Mouse (Mus musculus): ENCODE results near the gene Fstl3. TPM values are rescaled to one million over a fixed set of nuclear protein-coding genes. Genes with fewer than 3 reads are reported as not detected.

Gene Fstl3
- polyA plus RNA-seq, 1 experiment from 2014 or later: 2.7 TPM

- Histone ChIP-seq H3K4me3 (ENCODE audit: low read depth, low read length) (peak overlapping the region; percentile 91; the same call in 1 of the 2 replicates), H3K4me2 (ENCODE audit: low read depth, low read length) (peak overlapping the region; percentile 90), H3K4me1 (ENCODE audit: control insufficient read depth, insufficient read depth, low read length) (peaks cover 13% of the 10 kb centered on the region), H3K9ac (replicated peaks; ENCODE audit: low read length) (no peak overlapping the region; the same call in none of the 2 replicates), H3K36me3 (replicated peaks; ENCODE audit: control insufficient read depth, insufficient read depth, low read depth, low read length) (peaks cover 8% of the 10 kb centered on the region), H3K9me3 (replicated peaks; ENCODE audit: control insufficient read depth, low read length) (no peaks in the 10 kb centered on the region), H3K27me3 (ENCODE audit: control insufficient read depth, insufficient read depth, low read length) (no peaks in the 10 kb centered on the region), H3K27ac (replicated peaks; ENCODE audit: low read depth, low read length) (no peak overlapping the region)
- 85% methylated on average over 2 of the region's 2 CpGs for WGBS
- no peak for ATAC-seq (replicated peaks; ENCODE audit: insufficient number of reproducible peaks, low FRiP score, low TSS enrichment, low read depth)
- no peak for DNase-seq (ENCODE audit: low spot score)
These were observed 11.8 kb upstream of the Fstl3 start for GRCm38 (mm10) chr10:79765228-79765745.

DNA sequence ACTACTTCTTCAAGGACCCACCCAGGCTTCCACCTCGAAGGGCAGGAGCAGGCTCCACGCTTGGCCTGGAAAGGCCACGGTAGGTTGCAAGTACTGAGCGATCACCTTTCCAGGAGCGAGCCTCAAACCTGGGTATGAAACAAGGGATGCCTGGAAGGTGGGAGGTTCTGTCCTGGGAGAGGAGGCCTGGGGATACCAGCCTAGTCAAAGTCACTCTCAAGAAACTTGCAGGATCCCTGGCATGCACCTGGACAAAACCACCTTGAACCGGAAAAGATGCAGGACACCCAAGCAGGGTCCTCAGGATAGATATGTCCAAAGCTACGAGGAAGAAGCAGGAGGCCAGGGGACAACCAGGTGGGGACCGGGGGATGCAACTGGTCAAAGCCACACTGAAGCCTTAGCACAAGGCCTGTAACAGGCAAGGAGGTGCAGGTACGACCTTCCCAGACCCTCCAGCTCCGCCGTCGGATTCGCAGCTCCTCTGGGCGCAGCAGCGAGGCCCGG lies 11.0 kb upstream of the Fstl3 start:
- WGBS: 11% methylated on average over 14 of the region's 16 CpGs
- Histone ChIP-seq H3K27me3 (ENCODE audit: control insufficient read depth, insufficient read depth, low read length) (no peaks in the 10 kb centered on the region), H3K9ac (replicated peaks; ENCODE audit: low read length) (peak overlapping the region; percentile 91), H3K27ac (replicated peaks; ENCODE audit: low read depth, low read length) (peak overlapping the region; percentile 88), H3K9me3 (replicated peaks; ENCODE audit: control insufficient read depth, low read length) (no peaks in the 10 kb centered on the region), H3K36me3 (replicated peaks; ENCODE audit: control insufficient read depth, insufficient read depth, low read depth, low read length) (peaks cover 4% of the 10 kb centered on the region), H3K4me1 (ENCODE audit: control insufficient read depth, insufficient read depth, low read length) (peaks cover 13% of the 10 kb centered on the region), H3K4me3 (ENCODE audit: low read depth, low read length) (peak overlapping the region; percentile 91), H3K4me2 (ENCODE audit: low read depth, low read length) (peak overlapping the region; percentile 90)
- ATAC-seq (replicated peaks; ENCODE audit: insufficient number of reproducible peaks, low FRiP score, low TSS enrichment, low read depth) (peak; percentile 11; the same call in 1 of the 2 replicates), DNase-seq (ENCODE audit: low spot score) (no peak)

DNA sequence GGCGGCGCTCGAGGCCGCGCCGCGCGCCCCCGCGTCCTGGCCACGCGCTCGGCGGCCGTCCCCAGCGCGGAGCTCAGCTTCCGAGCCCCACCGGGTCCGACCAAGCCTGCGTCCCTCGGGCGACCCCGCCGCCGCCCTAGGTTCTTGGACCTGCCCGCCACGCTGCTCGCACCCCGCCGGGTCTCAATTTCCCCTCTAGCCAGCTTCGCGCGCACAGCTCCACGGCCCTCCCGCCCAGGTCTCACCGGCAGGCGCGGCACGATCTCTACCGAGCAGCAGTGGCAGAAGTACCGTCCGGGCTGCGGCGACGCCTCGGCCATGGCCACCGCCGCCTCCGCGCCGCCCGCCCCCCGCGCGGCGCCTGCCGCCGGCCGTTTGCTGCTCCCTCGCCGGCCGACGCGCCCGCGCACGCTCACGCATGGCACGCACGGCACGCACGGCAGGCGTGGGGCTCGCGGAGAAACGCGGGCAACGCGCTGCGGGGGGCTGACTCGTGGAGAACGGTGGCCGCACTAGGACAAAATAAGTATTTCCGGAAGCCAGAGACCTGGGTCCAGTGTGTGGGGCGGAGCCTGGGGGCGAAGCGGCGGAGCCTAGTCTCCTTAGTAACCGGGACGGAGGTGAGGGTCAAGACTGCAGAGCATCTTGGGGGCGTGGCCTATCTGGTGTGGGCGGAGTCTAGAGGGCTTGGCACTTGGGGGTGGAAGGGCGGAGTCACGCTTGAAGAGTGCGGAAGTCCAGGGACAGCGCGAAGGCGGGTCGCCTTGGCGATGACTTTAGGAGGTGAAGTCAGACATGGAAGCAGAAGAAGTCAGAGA lies 10.4 kb upstream of the Fstl3 start, which contains the start of gene Rnf126:
TSS of gene Rnf126 (minus strand) at position 445 of the 818 bp plus-strand sequence.
- H3K4me1 ChIP-seq (ENCODE audit: control insufficient read depth, insufficient read depth, low read length): peaks cover 13% of the 10 kb centered on the region

GRCm38 (mm10) chr10:79767372-79768244 lies 9.5 kb upstream of the Fstl3 start:
- Histone ChIP-seq H3K27ac (replicated peaks; ENCODE audit: low read depth, low read length) (peak overlapping the region; percentile 88; the same call in 1 of the 2 replicates), H3K4me3 (ENCODE audit: low read depth, low read length) (peak overlapping the region; percentile 91), H3K9ac (replicated peaks; ENCODE audit: low read length) (peak overlapping the region; percentile 28; the same call in 1 of the 2 replicates), H3K9me3 (replicated peaks; ENCODE audit: control insufficient read depth, low read length) (no peaks in the 10 kb centered on the region), H3K27me3 (ENCODE audit: control insufficient read depth, insufficient read depth, low read length) (no peaks in the 10 kb centered on the region), H3K4me2 (ENCODE audit: low read depth, low read length) (peak overlapping the region; percentile 90), H3K36me3 (replicated peaks; ENCODE audit: control insufficient read depth, insufficient read depth, low read depth, low read length) (no peaks in the 10 kb centered on the region; the same call in 1 of the 2 replicates), H3K4me1 (ENCODE audit: control insufficient read depth, insufficient read depth, low read length) (peaks cover 13% of the 10 kb centered on the region)
- 11% methylated on average over 40 of the region's 40 CpGs for WGBS
- DNase-seq (ENCODE audit: low spot score) (peak; percentile 96), ATAC-seq (replicated peaks; ENCODE audit: insufficient number of reproducible peaks, low FRiP score, low TSS enrichment, low read depth) (peak; percentile 79)

More for the DNA sequence above, 10.4 kb upstream of the Fstl3 start, which contains the start of gene Rnf126:
- peak; percentile 86 for ATAC-seq (replicated peaks; ENCODE audit: insufficient number of reproducible peaks, low FRiP score, low TSS enrichment, low read depth)
- H3K36me3 ChIP-seq (replicated peaks; ENCODE audit: control insufficient read depth, insufficient read depth, low read depth, low read length): peaks cover 3% of the 10 kb centered on the region
- under 1% methylated on average over 86 of the region's 101 CpGs for WGBS
- DNase-seq (ENCODE audit: low spot score): peak; percentile 100
- H3K27me3 ChIP-seq (ENCODE audit: control insufficient read depth, insufficient read depth, low read length): no peaks in the 10 kb centered on the region
- H3K9ac ChIP-seq (replicated peaks; ENCODE audit: low read length): peak within 1 kb of the TSS; percentile 91
- H3K4me2 ChIP-seq (ENCODE audit: low read depth, low read length): peak within 1 kb of the TSS; percentile 90
- peak within 1 kb of the TSS; percentile 91 for H3K4me3 ChIP-seq (ENCODE audit: low read depth, low read length)
- H3K27ac ChIP-seq (replicated peaks; ENCODE audit: low read depth, low read length): peak within 1 kb of the TSS; percentile 88
- H3K9me3 ChIP-seq (replicated peaks; ENCODE audit: control insufficient read depth, low read length): no peaks in the 10 kb centered on the region

DNA sequence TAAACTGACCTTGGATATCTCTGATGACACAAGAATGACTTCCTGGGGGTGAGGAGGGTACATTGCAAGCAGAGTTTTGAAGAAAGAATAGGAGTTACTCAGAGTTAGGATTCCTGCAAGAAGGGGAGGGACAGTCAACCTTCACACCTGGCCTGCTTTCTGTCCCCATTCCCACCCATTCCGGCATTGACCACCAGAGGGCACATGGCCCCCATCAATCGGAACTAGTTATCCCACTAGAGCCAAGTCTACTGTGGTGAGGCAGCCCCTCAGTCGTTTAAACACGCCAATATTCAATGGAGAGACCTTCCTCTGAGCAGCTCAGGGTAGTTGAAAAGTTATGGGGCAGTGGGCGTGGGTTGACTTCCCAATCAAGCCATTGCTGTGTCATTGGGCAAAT lies 8.7 kb upstream of the Fstl3 start:
- Histone ChIP-seq H3K9ac (replicated peaks; ENCODE audit: low read length) (no peak overlapping the region), H3K4me1 (ENCODE audit: control insufficient read depth, insufficient read depth, low read length) (peaks cover 13% of the 10 kb centered on the region), H3K27me3 (ENCODE audit: control insufficient read depth, insufficient read depth, low read length) (no peaks in the 10 kb centered on the region), H3K4me3 (ENCODE audit: low read depth, low read length) (no peak overlapping the region), H3K27ac (replicated peaks; ENCODE audit: low read depth, low read length) (no peak overlapping the region), H3K36me3 (replicated peaks; ENCODE audit: control insufficient read depth, insufficient read depth, low read depth, low read length) (no peaks in the 10 kb centered on the region; the same call in 1 of the 2 replicates), H3K4me2 (ENCODE audit: low read depth, low read length) (no peak overlapping the region), H3K9me3 (replicated peaks; ENCODE audit: control insufficient read depth, low read length) (no peaks in the 10 kb centered on the region)
- DNase-seq (ENCODE audit: low spot score) (peak; percentile 87), ATAC-seq (replicated peaks; ENCODE audit: insufficient number of reproducible peaks, low FRiP score, low TSS enrichment, low read depth) (no peak)
- 2% methylated on average over 5 of the region's 5 CpGs for WGBS

DNA sequence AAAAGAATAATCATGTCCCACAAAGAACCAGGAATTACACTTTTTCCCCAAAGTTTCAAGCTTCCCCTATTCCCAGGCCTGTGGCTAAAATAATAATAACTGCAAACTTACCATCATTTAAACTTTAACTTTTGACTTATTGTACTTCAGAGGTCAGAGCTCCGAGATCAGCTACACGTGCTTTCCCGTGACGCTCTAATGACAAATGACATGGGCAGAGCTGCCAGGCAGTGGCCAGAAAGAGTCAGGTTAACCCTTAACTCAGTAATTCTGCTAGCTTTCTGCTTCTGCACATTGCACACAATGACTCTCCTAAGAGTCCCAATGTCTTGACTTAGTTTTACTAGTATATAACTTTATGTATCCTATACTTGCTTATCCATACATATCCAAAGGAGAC lies 7.7 kb upstream of the Fstl3 start:
- WGBS: 54% methylated on average over 4 of the region's 4 CpGs
- DNase-seq (ENCODE audit: low spot score) (no peak), ATAC-seq (replicated peaks; ENCODE audit: insufficient number of reproducible peaks, low FRiP score, low TSS enrichment, low read depth) (no peak)
- no peaks in the 10 kb centered on the region for H3K36me3 ChIP-seq (replicated peaks; ENCODE audit: control insufficient read depth, insufficient read depth, low read depth, low read length)
- no peak overlapping the region for H3K4me2 ChIP-seq (ENCODE audit: low read depth, low read length)
- H3K27ac ChIP-seq (replicated peaks; ENCODE audit: low read depth, low read length): no peak overlapping the region
- H3K4me1 ChIP-seq (ENCODE audit: control insufficient read depth, insufficient read depth, low read length): peaks cover 13% of the 10 kb centered on the region
- H3K27me3 ChIP-seq (ENCODE audit: control insufficient read depth, insufficient read depth, low read length): no peaks in the 10 kb centered on the region
- no peaks in the 10 kb centered on the region for H3K9me3 ChIP-seq (replicated peaks; ENCODE audit: control insufficient read depth, low read length)
- no peak overlapping the region for H3K4me3 ChIP-seq (ENCODE audit: low read depth, low read length)
- H3K9ac ChIP-seq (replicated peaks; ENCODE audit: low read length): no peak overlapping the region

DNA sequence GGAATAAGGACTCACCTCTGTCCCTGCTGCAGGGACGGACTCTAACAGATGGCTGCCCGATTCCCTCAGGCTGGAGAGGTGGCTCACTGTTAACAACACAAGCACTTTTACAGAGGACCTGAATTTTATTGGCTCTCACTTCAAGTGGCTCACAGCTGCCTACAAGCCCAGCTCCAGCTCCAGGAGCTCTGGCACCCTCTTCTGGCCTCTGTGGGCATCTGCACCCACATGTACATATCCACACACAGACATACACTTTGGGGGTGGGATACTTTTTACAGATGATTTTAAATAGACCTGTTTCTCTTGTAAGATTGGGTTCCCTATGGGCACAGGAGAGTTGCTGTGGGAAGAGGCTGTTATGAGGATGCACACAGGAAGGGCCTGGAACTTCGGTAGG lies 4.8 kb upstream of the Fstl3 start:
- Histone ChIP-seq H3K9ac (replicated peaks; ENCODE audit: low read length) (no peak overlapping the region), H3K4me1 (ENCODE audit: control insufficient read depth, insufficient read depth, low read length) (peaks cover 4% of the 10 kb centered on the region; the same call in 1 of the 2 replicates), H3K4me3 (ENCODE audit: low read depth, low read length) (no peak overlapping the region), H3K27me3 (ENCODE audit: control insufficient read depth, insufficient read depth, low read length) (no peaks in the 10 kb centered on the region), H3K27ac (replicated peaks; ENCODE audit: low read depth, low read length) (no peak overlapping the region), H3K4me2 (ENCODE audit: low read depth, low read length) (no peak overlapping the region), H3K9me3 (replicated peaks; ENCODE audit: control insufficient read depth, low read length) (no peaks in the 10 kb centered on the region), H3K36me3 (replicated peaks; ENCODE audit: control insufficient read depth, insufficient read depth, low read depth, low read length) (no peaks in the 10 kb centered on the region)
- no peak for DNase-seq (ENCODE audit: low spot score)
- 95% methylated on average over 3 of the region's 3 CpGs for WGBS
- no peak for ATAC-seq (replicated peaks; ENCODE audit: insufficient number of reproducible peaks, low FRiP score, low TSS enrichment, low read depth)

All from embryonic facial prominence, embryonic 11.5 days (tissue).